ENCODE assay signal across 32 mouse cellular contexts in genomic region chr8:83520432-83520831, GRCm38 (mm10). TPM values are rescaled to one million over a fixed set of nuclear protein-coding genes. Genes with fewer than 3 reads are reported as not detected.
"Had no signal": no experiment of that assay in that cellular context is flagged by ENCODE, and none has a peak within 500 bp of the region (broad histone marks: within the 10 kb centered on the region; RNA-seq: fewer than 3 reads in every experiment).

No protein-coding gene starts in this region.

- H3K27ac ChIP-seq: intestine, embryonic 15.5 days; kidney, embryonic 15.5 days; liver, embryonic 13.5 days; midbrain, embryonic 10.5 days; midbrain, embryonic 13.5 days; neural tube, embryonic 13.5 days had no signal

- ATAC-seq: intestine, embryonic 15.5 days; midbrain, embryonic 13.5 days; midbrain, embryonic 16.5 days had no signal

- H3K4me3 ChIP-seq: intestine, embryonic 15.5 days; kidney, embryonic 15.5 days; liver, embryonic 13.5 days; megakaryocyte, embryonic 14.5 days; midbrain, embryonic 10.5 days; midbrain, embryonic 13.5 days; myocyte; neural tube, embryonic 13.5 days had no signal

- H3K9ac ChIP-seq: intestine, embryonic 15.5 days; kidney, embryonic 15.5 days; liver, embryonic 13.5 days; midbrain, embryonic 13.5 days; neural tube, embryonic 13.5 days had no signal

- H3K9me3 ChIP-seq: intestine, embryonic 15.5 days; kidney, embryonic 15.5 days; liver, embryonic 13.5 days; megakaryocyte, embryonic 14.5 days had no signal

- H3K4me1 ChIP-seq: intestine, embryonic 15.5 days; kidney, embryonic 15.5 days; liver, embryonic 13.5 days; megakaryocyte, embryonic 14.5 days; midbrain, embryonic 10.5 days; midbrain, embryonic 13.5 days; neural tube, embryonic 13.5 days had no signal

- H3K4me2 ChIP-seq: intestine, embryonic 15.5 days; kidney, embryonic 15.5 days; liver, embryonic 13.5 days; midbrain, embryonic 13.5 days; neural tube, embryonic 13.5 days had no signal

- DNase-seq: kidney, adult 11 months; kidney, adult 8-10 months; kidney, postnatal 10 days; kidney, postnatal 4 days; liver, embryonic 13.5 days; retina, postnatal 1 day; thymus, adult 18-20 months; thymus, postnatal 36 days had no signal

- H3K27me3 ChIP-seq: intestine, embryonic 15.5 days; kidney, embryonic 15.5 days; liver, embryonic 13.5 days; megakaryocyte, embryonic 14.5 days; midbrain, embryonic 13.5 days; neural tube, embryonic 13.5 days had no signal

- H3K36me3 ChIP-seq: intestine, embryonic 15.5 days; kidney, embryonic 15.5 days; liver, embryonic 13.5 days; midbrain, embryonic 10.5 days; midbrain, embryonic 13.5 days; neural tube, embryonic 13.5 days had no signal

RNA-seq across cellular contexts. Expression of gene Olfr370, which starts 15.1 kb away (rescaled TPM):
- total RNA-seq: layer of hippocampus, adult 18-20 months; layer of hippocampus, postnatal 25 days; left cerebral cortex, adult 18-20 months; left cerebral cortex, postnatal 10 days; left cerebral cortex, postnatal 36 days; liver, adult 2 months; monocyte, adult 5-6 weeks; neutrophil, adult 5-6 weeks had no signal
- polyA plus RNA-seq: intestine, embryonic 15.5 days; kidney, embryonic 15.5 days; limb, embryonic 11.5 days; limb, embryonic 14.5 days; liver, adult 2 months; liver, embryonic 13.5 days; liver, embryonic 16.5 days; midbrain, embryonic 10.5 days; midbrain, embryonic 16.5 days; myocyte; small intestine, adult 2 months; spleen, adult 2 months; stomach, embryonic 16.5 days; testis, adult 2 months; urinary bladder, adult 2 months had no signal
